In genomic region chr11:23141100-23141837, GRCm38 (mm10) we compare ENCODE assay signal across 9 mouse cellular contexts.
DNase-seq lines count a peak whose midpoint lies in the region; ATAC-seq lines count a peak whose summit lies in the region.
"Had no signal": no experiment of that assay in that cellular context is flagged by ENCODE, and none has a peak within 500 bp of the region (broad histone marks: within the 10 kb centered on the region; RNA-seq: fewer than 3 reads in every experiment).

No protein-coding gene starts in this region.

- no peaks in the 10 kb centered on the region for H3K4me1 ChIP-seq in embryonic facial prominence, embryonic 14.5 days (ENCODE audit: control insufficient read depth, insufficient read depth, low read length)
- H3K4me1 ChIP-seq in embryonic facial prominence, embryonic 10.5 days, result peaks cover 14% of the 10 kb centered on the region
- peaks cover 13% of the 10 kb centered on the region for H3K4me1 ChIP-seq in neural tube, embryonic 12.5 days

- 57% methylated on average over 12 of the region's 12 CpGs for WGBS in embryonic facial prominence, embryonic 14.5 days
- 66% methylated on average over 12 of the region's 12 CpGs for WGBS in embryonic facial prominence, embryonic 10.5 days
- 67% methylated on average over 12 of the region's 12 CpGs for WGBS in neural tube, embryonic 12.5 days

- DNase-seq in embryonic facial prominence, embryonic 14.5 days (ENCODE audit: low spot score), result no peak
- no peak for DNase-seq in embryonic facial prominence, embryonic 10.5 days (ENCODE audit: low spot score)
- no peak for DNase-seq in neural tube, embryonic 10.5 days (ENCODE audit: extremely low spot score, low spot score)
- peak; percentile 6 for DNase-seq in mesoderm, embryonic 11.5 days (ENCODE audit: low read depth, low spot score)
- no peak for DNase-seq in c-Kit-positive CD71-positive TER-119-positive erythroid progenitor cells, embryonic 14.5 days (ENCODE audit: low spot score)
- DNase-seq in frontal cortex, postnatal 14 days (ENCODE audit: low spot score in 2 of 2), result no peak
- DNase-seq in urinary bladder, postnatal 4 days (ENCODE audit: low spot score in 2 of 2), result no peak
- DNase-seq: gastrocnemius, postnatal 36 days had no signal

- no peaks in the 10 kb centered on the region for H3K27me3 ChIP-seq in embryonic facial prominence, embryonic 14.5 days (replicated peaks; ENCODE audit: control insufficient read depth, insufficient read depth, low read length)
- no peaks in the 10 kb centered on the region for H3K27me3 ChIP-seq in embryonic facial prominence, embryonic 10.5 days (replicated peaks; ENCODE audit: low read depth, poor library complexity, severe bottlenecking)
- H3K27me3 ChIP-seq in neural tube, embryonic 12.5 days (replicated peaks), result no peaks in the 10 kb centered on the region

- H3K36me3 ChIP-seq in embryonic facial prominence, embryonic 14.5 days (ENCODE audit: control insufficient read depth, insufficient read depth, low read length), result no peaks in the 10 kb centered on the region
- no peaks in the 10 kb centered on the region for H3K36me3 ChIP-seq in embryonic facial prominence, embryonic 10.5 days (replicated peaks)
- H3K36me3 ChIP-seq in neural tube, embryonic 12.5 days, result no peaks in the 10 kb centered on the region

- no peak overlapping the region for H3K27ac ChIP-seq in embryonic facial prominence, embryonic 14.5 days (replicated peaks; ENCODE audit: low read depth, low read length)
- H3K27ac ChIP-seq in embryonic facial prominence, embryonic 10.5 days (replicated peaks), result no peak overlapping the region
- H3K27ac ChIP-seq in neural tube, embryonic 12.5 days, result no peak overlapping the region

- H3K4me3 ChIP-seq in embryonic facial prominence, embryonic 14.5 days (ENCODE audit: low read depth, low read length), result no peak overlapping the region
- no peak overlapping the region for H3K4me3 ChIP-seq in embryonic facial prominence, embryonic 10.5 days
- no peak overlapping the region for H3K4me3 ChIP-seq in neural tube, embryonic 12.5 days

- no peaks in the 10 kb centered on the region for H3K9me3 ChIP-seq in embryonic facial prominence, embryonic 14.5 days (ENCODE audit: control insufficient read depth, low read length)
- H3K9me3 ChIP-seq in embryonic facial prominence, embryonic 10.5 days, result no peaks in the 10 kb centered on the region
- H3K9me3 ChIP-seq in neural tube, embryonic 12.5 days, result no peaks in the 10 kb centered on the region

- no peak overlapping the region for H3K4me2 ChIP-seq in embryonic facial prominence, embryonic 14.5 days (ENCODE audit: low read depth, low read length)
- H3K4me2 ChIP-seq in neural tube, embryonic 12.5 days (replicated peaks), result no peak overlapping the region

- ATAC-seq in embryonic facial prominence, embryonic 14.5 days (ENCODE audit: low read depth), result peak; percentile 37; the same call in 1 of the 2 replicates
- ATAC-seq in neural tube, embryonic 12.5 days (ENCODE audit: low FRiP score, low read depth), result 0 out of 2 replicates have a peak, but pooled peaks have one; percentile 57

- H3K9ac ChIP-seq in embryonic facial prominence, embryonic 14.5 days (ENCODE audit: low read depth, low read length), result no peak overlapping the region
- H3K9ac ChIP-seq in neural tube, embryonic 12.5 days, result no peak overlapping the region
